Mouse (Mus musculus) hindbrain, embryonic 13.5 days (tissue): Measurements from ENCODE around the gene Hist1h1a. TPM values are rescaled to one million over a fixed set of nuclear protein-coding genes. Genes with fewer than 3 reads are reported as not detected.
"Not testable (repeated sequence)": the region's sequence is repeated elsewhere in the genome, so short reads cannot be mapped to it uniquely, and the experiment has no call there.

ENCODE experiments used
- ATAC-seq: fragments of 200-750 bp; cut with Nextera tagmentation; 2 replicates; pipeline ENCODE4 v1.8.0; 2017; ENCODE audit warnings: moderate TSS enrichment; ENCODE audit not compliant: low FRiP score
- H3K27ac ChIP-seq: fragments of 300-500 bp; sonication (generic); 2 replicates; pipeline ENCODE4 v1.5.1; 2015; ENCODE audit warnings: inconsistent platforms, mild to moderate bottlenecking, moderate library complexity
- H3K27me3 ChIP-seq: fragments of 300-500 bp; sonication (generic); 2 replicates; pipeline ENCODE4 v1.6.1; 2015; ENCODE audit warnings: mild to moderate bottlenecking, inconsistent platforms
- H3K36me3 ChIP-seq: fragments of 300-500 bp; sonication (generic); 2 replicates; pipeline ENCODE4 v1.6.1; 2015; ENCODE audit warnings: mild to moderate bottlenecking, inconsistent platforms
- H3K4me1 ChIP-seq: fragments of 300-500 bp; sonication (generic); replicated peaks from 2 replicates; pipeline ENCODE4 v1.6.1; 2015; ENCODE audit warnings: inconsistent platforms
- H3K4me2 ChIP-seq: fragments of 300-500 bp; sonication (generic); 2 replicates; pipeline ENCODE4 v1.6.1; 2015; ENCODE audit warnings: inconsistent platforms, mild to moderate bottlenecking, moderate library complexity
- H3K4me3 ChIP-seq: fragments of 300-500 bp; sonication (generic); 2 replicates; pipeline ENCODE4 v1.5.1; 2015; ENCODE audit warnings: mild to moderate bottlenecking, inconsistent platforms
- H3K9ac ChIP-seq: fragments of 300-500 bp; sonication (generic); 2 replicates; pipeline ENCODE4 v1.6.1; 2015; ENCODE audit warnings: mild to moderate bottlenecking, inconsistent platforms
- H3K9me3 ChIP-seq: fragments of 300-500 bp; sonication (generic); 2 replicates; pipeline ENCODE4 v1.6.1; 2016; ENCODE audit warnings: inconsistent platforms
- WGBS: fragments of 180-500 bp; shearing (Covaris S2); methylation state at CpG from one replicate; pipeline ENCODE4 v1.1.7; 2015; 5-methylcytosine and 5-hydroxymethylcytosine counted together
- polyA plus RNA-seq: library from polyadenylated mRNA; unstranded; fragments of >200 nt; fragmentation: Nextera tagmentation; extraction: Ambion mirVana; gene quantifications from 2 replicates; pipeline ENCODE4 v1.2.1, GENCODE M21; 2015

The Hist1h1a gene
- polyA plus RNA-seq, 1 experiment from 2014 or later = 1.2 TPM

- under 1% methylated on average over 45 of the region's 58 CpGs for WGBS
- H3K27me3 ChIP-seq, H3K9me3 ChIP-seq, H3K36me3 ChIP-seq: not testable (repeated sequence)
- Histone ChIP-seq H3K4me1 (peaks cover 13% of the 10 kb centered on the region), H3K4me2 (peak within 1 kb of the TSS; percentile 65), H3K27ac (peak within 1 kb of the TSS; percentile 95), H3K4me3 (peak within 1 kb of the TSS; percentile 42), H3K9ac (peak within 1 kb of the TSS; percentile 66)
- ATAC-seq = peak; percentile 94
Measured at GRCm38 (mm10) chr13:23746201-23747080, 17.0 kb upstream of the Hist1h1a start, which contains the start of gene Hist1h2bb. Hist1h2bb (plus strand) TSS chr13:23746734.

GRCm38 (mm10) chr13:23747081-23747891 lies 16.2 kb upstream of the Hist1h1a start:
- no peak; the same call in 1 of the 2 replicates for ATAC-seq
- Histone ChIP-seq H3K4me1 (peaks cover 13% of the 10 kb centered on the region), H3K27ac (peak overlapping the region; percentile 90), H3K9me3 (no peaks in the 10 kb centered on the region), H3K36me3 (no peaks in the 10 kb centered on the region), H3K27me3 (no peaks in the 10 kb centered on the region), H3K4me3 (peak overlapping the region; percentile 35), H3K4me2 (peak overlapping the region; percentile 65), H3K9ac (peak overlapping the region; percentile 66)
- 1% methylated on average over 13 of the region's 13 CpGs for WGBS

- Histone ChIP-seq H3K27ac (peak overlapping the region; percentile 90; the same call in 1 of the 2 replicates), H3K4me3 (no peak overlapping the region), H3K9me3 (no peaks in the 10 kb centered on the region), H3K36me3 (no peaks in the 10 kb centered on the region), H3K9ac (no peak overlapping the region), H3K4me2 (peak overlapping the region; percentile 65), H3K4me1 (peaks cover 16% of the 10 kb centered on the region), H3K27me3 (no peaks in the 10 kb centered on the region)
- no peak for ATAC-seq
- 7% methylated on average over 4 of the region's 4 CpGs for WGBS
Measured at GRCm38 (mm10) chr13:23747892-23748288, 15.6 kb upstream of the Hist1h1a start.

- no peak for ATAC-seq
- 92% methylated on average over 5 of the region's 5 CpGs for WGBS
Measured at GRCm38 (mm10) chr13:23749563-23750121, 13.8 kb upstream of the Hist1h1a start.

GRCm38 (mm10) chr13:23750839-23751477 lies 12.5 kb upstream of the Hist1h1a start, which contains the start of gene Hist1h2ab:
Hist1h2ab (plus strand) TSS chr13:23751126.
- Histone ChIP-seq H3K27ac (peak within 1 kb of the TSS; percentile 94), H3K4me3 (peak within 1 kb of the TSS; percentile 44), H3K4me2 (peak within 1 kb of the TSS; percentile 69), H3K4me1 (peaks cover 16% of the 10 kb centered on the region), H3K9ac (peak within 1 kb of the TSS; percentile 67; the same call in 1 of the 2 replicates)
- peak; percentile 62 for ATAC-seq
- WGBS = under 1% methylated on average over 32 of the region's 47 CpGs
- not testable (repeated sequence) for H3K27me3 ChIP-seq, H3K36me3 ChIP-seq, H3K9me3 ChIP-seq

More at GRCm38 (mm10) chr13:23749563-23750121, 13.8 kb upstream of the Hist1h1a start:
- Histone ChIP-seq H3K4me2 (no peak overlapping the region), H3K27ac (no peak overlapping the region), H3K9ac (no peak overlapping the region), H3K36me3 (no peaks in the 10 kb centered on the region), H3K27me3 (no peaks in the 10 kb centered on the region), H3K9me3 (no peaks in the 10 kb centered on the region), H3K4me1 (peaks cover 16% of the 10 kb centered on the region), H3K4me3 (no peak overlapping the region)

GRCm38 (mm10) chr13:23751478-23751956 lies 11.9 kb upstream of the Hist1h1a start:
- Histone ChIP-seq H3K27me3 (no peaks in the 10 kb centered on the region), H3K4me1 (peaks cover 16% of the 10 kb centered on the region), H3K27ac (peak overlapping the region; percentile 94), H3K9me3 (no peaks in the 10 kb centered on the region), H3K4me3 (peak overlapping the region; percentile 44), H3K36me3 (no peaks in the 10 kb centered on the region), H3K4me2 (peak overlapping the region; percentile 69), H3K9ac (peak overlapping the region; percentile 67; the same call in 1 of the 2 replicates)
- ATAC-seq = 0 out of 2 replicates have a peak, but pooled peaks have one; percentile 21
- 2% methylated on average over 11 of the region's 11 CpGs for WGBS

GRCm38 (mm10) chr13:23752067-23752741 lies 11.3 kb upstream of the Hist1h1a start, which contains the start of gene Hist1h3b:
Hist1h3b (plus strand) TSS chr13:23752267.
- Histone ChIP-seq H3K4me2 (peak within 1 kb of the TSS; percentile 69), H3K9ac (peak within 1 kb of the TSS; percentile 67; the same call in 1 of the 2 replicates), H3K4me3 (peak within 1 kb of the TSS; percentile 44), H3K27ac (peak within 1 kb of the TSS; percentile 94), H3K4me1 (peaks cover 14% of the 10 kb centered on the region)
- ATAC-seq = peak; percentile 66
- 2% methylated on average over 18 of the region's 47 CpGs for WGBS
- not testable (repeated sequence) for H3K9me3 ChIP-seq, H3K27me3 ChIP-seq, H3K36me3 ChIP-seq

- peak overlapping the region; percentile 49 for H3K4me2 ChIP-seq
- no peaks in the 10 kb centered on the region for H3K36me3 ChIP-seq
- H3K27me3 ChIP-seq = no peaks in the 10 kb centered on the region
- ATAC-seq = no peak
- H3K27ac ChIP-seq = no peak overlapping the region
- peaks cover 13% of the 10 kb centered on the region for H3K4me1 ChIP-seq
- peak overlapping the region; percentile 26 for H3K4me3 ChIP-seq
- H3K9ac ChIP-seq = peak overlapping the region; percentile 43; the same call in 1 of the 2 replicates
- H3K9me3 ChIP-seq = no peaks in the 10 kb centered on the region
- 2% methylated on average over 6 of the region's 6 CpGs for WGBS
Measured at GRCm38 (mm10) chr13:23752742-23753172, 10.7 kb upstream of the Hist1h1a start.

GRCm38 (mm10) chr13:23753314-23754078 lies 10.0 kb upstream of the Hist1h1a start:
- Histone ChIP-seq H3K27ac (no peak overlapping the region), H3K4me2 (no peak overlapping the region; the same call in 1 of the 2 replicates), H3K4me1 (peaks cover 8% of the 10 kb centered on the region), H3K36me3 (no peaks in the 10 kb centered on the region), H3K27me3 (no peaks in the 10 kb centered on the region), H3K9me3 (no peaks in the 10 kb centered on the region), H3K4me3 (no peak overlapping the region), H3K9ac (no peak overlapping the region)
- ATAC-seq = no peak
- 55% methylated on average over 4 of the region's 4 CpGs for WGBS

GRCm38 (mm10) chr13:23755000-23755399 lies 8.5 kb upstream of the Hist1h1a start:
- Histone ChIP-seq H3K4me1 (peaks cover 11% of the 10 kb centered on the region), H3K4me2 (no peak overlapping the region), H3K27ac (no peak overlapping the region), H3K36me3 (no peaks in the 10 kb centered on the region), H3K4me3 (no peak overlapping the region), H3K9me3 (no peaks in the 10 kb centered on the region), H3K27me3 (no peaks in the 10 kb centered on the region), H3K9ac (no peak overlapping the region)
- ATAC-seq = no peak
